Comparison of ENCODE assay signal across 22 mouse cellular contexts in the genomic region with DNA sequence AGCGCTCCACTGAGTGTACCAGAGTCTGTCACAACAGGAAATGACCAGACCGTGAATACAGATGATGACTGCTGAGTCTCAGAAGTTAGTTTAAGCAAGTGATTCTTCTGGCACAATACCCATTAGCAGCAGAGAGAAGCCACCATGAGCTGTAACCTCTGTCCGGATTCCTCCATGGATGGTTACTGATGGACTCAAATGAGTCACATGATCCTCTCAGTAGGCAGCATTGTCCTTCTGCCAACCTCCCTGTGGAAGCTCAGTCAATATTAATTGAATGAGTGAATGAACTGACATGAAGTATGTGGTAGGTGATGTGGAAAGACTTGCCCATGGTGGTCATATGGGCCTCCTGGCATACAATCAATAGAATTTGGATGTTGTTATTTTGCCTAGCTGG. TPM values are rescaled to one million over a fixed set of nuclear protein-coding genes. Genes with fewer than 3 reads are reported as not detected.
A peak's percentile ranks its signal among the peaks of the same experiment; 100 is the strongest.
DNase-seq lines count a peak whose midpoint lies in the region; ATAC-seq and TF ChIP-seq lines count a peak whose summit lies in the region.
"Had no signal": no experiment of that assay in that cellular context is flagged by ENCODE, and none has a peak within 500 bp of the region (broad histone marks: within the 10 kb centered on the region; RNA-seq: fewer than 3 reads in every experiment).

No protein-coding gene starts in this region.

- peak; percentile 79 for DNase-seq in hindbrain, postnatal 0 days (ENCODE audit: low spot score)
- peak; percentile 22 for DNase-seq in brain, embryonic 14.5 days (ENCODE audit: low read depth)
- DNase-seq in cerebellum, adult 9-11 months, result peak; percentile 77
- peak; percentile 42 for DNase-seq in retina, embryonic 14.5 days (ENCODE audit: low spot score)
- no peak for DNase-seq in kidney, postnatal 25 days
- DNase-seq in layer of hippocampus, postnatal 10 days (ENCODE audit: low spot score in 2 of 2), result no peak
- DNase-seq: B cell, adult 2 months; gastrocnemius, adult 2 months; kidney, adult 8-10 months; kidney, postnatal 36 days; lung, postnatal 10 days; thymus, adult 2 months had no signal

- H3K4me3 ChIP-seq in hindbrain, postnatal 0 days (ENCODE audit: low read length), result no peak overlapping the region
- no peak overlapping the region for H3K4me3 ChIP-seq in hindbrain, embryonic 12.5 days
- H3K4me3 ChIP-seq: embryonic facial prominence, embryonic 10.5 days; forebrain, embryonic 12.5 days; gastrocnemius, adult 2 months; heart, embryonic 12.5 days; midbrain, embryonic 15.5 days; neural tube, embryonic 15.5 days; stomach, embryonic 15.5 days had no signal

- no peak for TF ChIP-seq CTCF in hindbrain, postnatal 0 days (IDR thresholded peaks at IDR 0.05; ENCODE audit: low read depth)
- no peak for TF ChIP-seq CTCF in brain, embryonic 14.5 days (IDR thresholded peaks at IDR 0.05; ENCODE audit: borderline replicate concordance, extremely low read depth, insufficient read depth, insufficient read length)

- no peak overlapping the region for H3K9ac ChIP-seq in hindbrain, postnatal 0 days (replicated peaks; ENCODE audit: low read length)
- no peak overlapping the region for H3K9ac ChIP-seq in hindbrain, embryonic 12.5 days
- H3K9ac ChIP-seq: forebrain, embryonic 12.5 days; heart, embryonic 12.5 days; liver, embryonic 14.5 days; midbrain, embryonic 15.5 days; neural tube, embryonic 15.5 days; stomach, embryonic 15.5 days had no signal

- 46% methylated on average over 3 of the region's 3 CpGs for WGBS in hindbrain, postnatal 0 days
- 80% methylated on average over 3 of the region's 3 CpGs for whole genome bisulfite sequencing in hindbrain, embryonic 12.5 days

- H3K4me1 ChIP-seq in hindbrain, postnatal 0 days (ENCODE audit: insufficient read depth, low read length), result no peaks in the 10 kb centered on the region
- H3K4me1 ChIP-seq in hindbrain, embryonic 12.5 days, result no peaks in the 10 kb centered on the region
- H3K4me1 ChIP-seq: embryonic facial prominence, embryonic 10.5 days; forebrain, embryonic 12.5 days; heart, embryonic 12.5 days; midbrain, embryonic 15.5 days; neural tube, embryonic 15.5 days; stomach, embryonic 15.5 days had no signal

- no peaks in the 10 kb centered on the region for H3K27me3 ChIP-seq in hindbrain, postnatal 0 days (ENCODE audit: insufficient read depth, low read length)
- H3K27me3 ChIP-seq in hindbrain, embryonic 12.5 days, result no peaks in the 10 kb centered on the region
- H3K27me3 ChIP-seq: forebrain, embryonic 12.5 days; heart, embryonic 12.5 days; midbrain, embryonic 15.5 days; neural tube, embryonic 15.5 days; stomach, embryonic 15.5 days had no signal

- H3K36me3 ChIP-seq in hindbrain, postnatal 0 days (ENCODE audit: insufficient read depth, low read length), result no peaks in the 10 kb centered on the region
- no peaks in the 10 kb centered on the region for H3K36me3 ChIP-seq in hindbrain, embryonic 12.5 days
- H3K36me3 ChIP-seq: embryonic facial prominence, embryonic 10.5 days; forebrain, embryonic 12.5 days; heart, embryonic 12.5 days; midbrain, embryonic 15.5 days; neural tube, embryonic 15.5 days; stomach, embryonic 15.5 days had no signal

- H3K27ac ChIP-seq in hindbrain, postnatal 0 days, result no peak overlapping the region
- no peak overlapping the region for H3K27ac ChIP-seq in hindbrain, embryonic 12.5 days
- H3K27ac ChIP-seq: embryonic facial prominence, embryonic 10.5 days; forebrain, embryonic 12.5 days; gastrocnemius, adult 2 months; liver, embryonic 14.5 days; midbrain, embryonic 15.5 days; neural tube, embryonic 15.5 days; stomach, embryonic 15.5 days had no signal

- TF ChIP-seq POLR2A in brain, embryonic 14.5 days (IDR thresholded peaks at IDR 0.05; ENCODE audit: borderline replicate concordance, extremely low read depth, insufficient read depth, insufficient read length, poor library complexity, severe bottlenecking), result no peak

- H3K4me2 ChIP-seq in hindbrain, postnatal 0 days (ENCODE audit: low read depth, low read length), result no peak overlapping the region
- H3K4me2 ChIP-seq in hindbrain, embryonic 12.5 days (replicated peaks), result no peak overlapping the region
- H3K4me2 ChIP-seq: forebrain, embryonic 12.5 days; heart, embryonic 12.5 days; midbrain, embryonic 15.5 days; neural tube, embryonic 15.5 days; stomach, embryonic 15.5 days had no signal

- peaks cover 7% of the 10 kb centered on the region; the same call in 1 of the 2 replicates for H3K9me3 ChIP-seq in hindbrain, postnatal 0 days (ENCODE audit: low read length)
- no peaks in the 10 kb centered on the region for H3K9me3 ChIP-seq in hindbrain, embryonic 12.5 days (replicated peaks)
- H3K9me3 ChIP-seq: embryonic facial prominence, embryonic 10.5 days; forebrain, embryonic 12.5 days; heart, embryonic 12.5 days; midbrain, embryonic 15.5 days; stomach, embryonic 15.5 days had no signal

- peak; percentile 89 for ATAC-seq in hindbrain, postnatal 0 days
- ATAC-seq in hindbrain, embryonic 12.5 days (ENCODE audit: low FRiP score), result no peak
- ATAC-seq: midbrain, embryonic 15.5 days had no signal

RNA-seq across cellular contexts. Expression of gene Cnr1, which starts 38.4 kb away (rescaled TPM):
- total RNA-seq in hindbrain, postnatal 0 days (2014; rRNA removed), result 112 and 121 TPM in 2 replicates
- polyA plus RNA-seq in hindbrain, postnatal 0 days (2015; fragmentation: Nextera tagmentation; extraction: Ambion mirVana), result 34.9 and 35.3 TPM in 2 replicates
- polyA plus RNA-seq in hindbrain, embryonic 12.5 days (2016; fragmentation: Nextera tagmentation; extraction: Ambion mirVana), result 40.6 and 50.6 TPM in 2 replicates
- 58.1 and 60.8 TPM in 2 replicates for polyA plus RNA-seq in brain, embryonic 14.5 days (2012; rRNA removed)
- 100 to 1,000 TPM; 173 to 179 TPM for total RNA-seq in layer of hippocampus, postnatal 10 days (2021)
- total RNA-seq: granulocyte monocyte progenitor cell, adult 5-6 weeks; megakaryocyte, adult 5-6 weeks had no signal

Comparison
In these comparisons a context has a peak if more than half of its experiments do, and no peak if none do; other contexts are left out.
1. DNase-seq: peak in hindbrain, postnatal 0 days (single experiment), brain, embryonic 14.5 days (single experiment), cerebellum, adult 9-11 months (single experiment) and retina, embryonic 14.5 days (single experiment); none in kidney, postnatal 25 days (0 of 2) and layer of hippocampus, postnatal 10 days (0 of 2).